Mouse (Mus musculus): Measurements from ENCODE around the gene Senp3. TPM values are rescaled to one million over a fixed set of nuclear protein-coding genes. Genes with fewer than 3 reads are reported as not detected.

Senp3 gene
- polyA plus RNA-seq, 1 experiment from 2014 or later = 136 TPM

GRCm38 (mm10) chr11:69685526-69686148, 3.8 kb upstream of the Senp3 start, which contains the start of gene Tnfsf13:
TSS of gene Tnfsf13 (minus strand) at chr11:69685784.
- H3K27ac ChIP-seq (replicated peaks) = 0 out of 2 replicates have a peak within 1 kb of the TSS, but pooled peaks have one; percentile 94
- no peak within 1 kb of the TSS for H3K4me3 ChIP-seq
- 76% methylated on average over 10 of the region's 10 CpGs for WGBS
- H3K36me3 ChIP-seq (replicated peaks) = no peaks in the 10 kb centered on the region; the same call in 1 of the 2 replicates
- DNase-seq (ENCODE audit: low spot score) = no peak
- no peaks in the 10 kb centered on the region for H3K9me3 ChIP-seq
- H3K4me1 ChIP-seq = peaks cover 41% of the 10 kb centered on the region
- H3K27me3 ChIP-seq (replicated peaks; ENCODE audit: low read depth, poor library complexity, severe bottlenecking) = peaks cover 22% of the 10 kb centered on the region; the same call in 1 of the 2 replicates

- Histone ChIP-seq H3K36me3 (replicated peaks) (peaks cover 7% of the 10 kb centered on the region), H3K9me3 (no peaks in the 10 kb centered on the region), H3K27me3 (replicated peaks; ENCODE audit: low read depth, poor library complexity, severe bottlenecking) (peaks cover 22% of the 10 kb centered on the region; the same call in 1 of the 2 replicates), H3K27ac (replicated peaks) (no peak overlapping the region), H3K4me3 (no peak overlapping the region), H3K4me1 (peaks cover 48% of the 10 kb centered on the region)
- DNase-seq (ENCODE audit: low spot score) = no peak
- WGBS = 81% methylated on average over 6 of the region's 6 CpGs
Observed at GRCm38 (mm10) chr11:69684936-69685335, 3.1 kb upstream of the Senp3 start.

DNA sequence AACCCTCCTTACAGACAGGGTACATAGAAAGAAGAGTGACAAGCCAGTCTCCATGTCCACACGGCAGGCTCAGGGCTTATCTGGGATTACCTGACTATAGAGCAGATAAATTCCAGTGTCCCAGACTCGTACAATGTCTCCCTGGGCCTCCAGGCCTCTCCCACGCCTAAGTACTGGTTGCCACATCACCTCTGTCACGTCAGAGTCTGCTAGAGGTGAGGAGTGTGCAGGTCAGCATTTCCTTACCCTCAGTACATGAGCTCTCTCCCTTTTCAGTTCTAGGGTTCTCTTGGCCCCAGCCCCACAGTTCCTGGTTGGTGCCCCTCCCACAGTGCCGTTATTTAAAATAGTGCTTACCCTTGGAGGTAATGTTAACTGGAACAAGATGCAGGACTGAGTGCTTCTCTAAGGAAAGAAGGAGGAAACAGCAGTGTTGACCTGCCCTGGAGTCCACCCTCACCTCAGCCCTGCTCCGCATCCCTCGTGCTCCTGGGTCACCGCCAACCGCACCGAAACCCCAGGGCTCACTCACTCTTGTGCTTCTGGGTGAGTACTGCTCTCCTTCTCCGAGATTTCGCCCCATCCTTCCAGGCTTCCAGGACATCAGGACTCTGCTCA, 2.4 kb upstream of the Senp3 start:
- WGBS = 77% methylated on average over 12 of the region's 12 CpGs
- Histone ChIP-seq H3K27me3 (replicated peaks; ENCODE audit: low read depth, poor library complexity, severe bottlenecking) (peaks cover 22% of the 10 kb centered on the region; the same call in 1 of the 2 replicates), H3K27ac (replicated peaks) (peak overlapping the region; percentile 94), H3K36me3 (replicated peaks) (peaks cover 14% of the 10 kb centered on the region), H3K4me1 (peaks cover 54% of the 10 kb centered on the region), H3K9me3 (no peaks in the 10 kb centered on the region), H3K4me3 (no peak overlapping the region)
- DNase-seq (ENCODE audit: low spot score) = no peak

GRCm38 (mm10) chr11:69683576-69683975, 1.7 kb upstream of the Senp3 start:
- H3K36me3 ChIP-seq (replicated peaks) = peaks cover 20% of the 10 kb centered on the region
- H3K9me3 ChIP-seq = no peaks in the 10 kb centered on the region
- peak overlapping the region; percentile 81; the same call in 1 of the 2 replicates for H3K4me3 ChIP-seq
- peak overlapping the region; percentile 94 for H3K27ac ChIP-seq (replicated peaks)
- WGBS = 80% methylated on average over 7 of the region's 7 CpGs
- H3K27me3 ChIP-seq (replicated peaks; ENCODE audit: low read depth, poor library complexity, severe bottlenecking) = peaks cover 22% of the 10 kb centered on the region; the same call in 1 of the 2 replicates
- DNase-seq (ENCODE audit: low spot score) = no peak
- peaks cover 55% of the 10 kb centered on the region for H3K4me1 ChIP-seq

DNA sequence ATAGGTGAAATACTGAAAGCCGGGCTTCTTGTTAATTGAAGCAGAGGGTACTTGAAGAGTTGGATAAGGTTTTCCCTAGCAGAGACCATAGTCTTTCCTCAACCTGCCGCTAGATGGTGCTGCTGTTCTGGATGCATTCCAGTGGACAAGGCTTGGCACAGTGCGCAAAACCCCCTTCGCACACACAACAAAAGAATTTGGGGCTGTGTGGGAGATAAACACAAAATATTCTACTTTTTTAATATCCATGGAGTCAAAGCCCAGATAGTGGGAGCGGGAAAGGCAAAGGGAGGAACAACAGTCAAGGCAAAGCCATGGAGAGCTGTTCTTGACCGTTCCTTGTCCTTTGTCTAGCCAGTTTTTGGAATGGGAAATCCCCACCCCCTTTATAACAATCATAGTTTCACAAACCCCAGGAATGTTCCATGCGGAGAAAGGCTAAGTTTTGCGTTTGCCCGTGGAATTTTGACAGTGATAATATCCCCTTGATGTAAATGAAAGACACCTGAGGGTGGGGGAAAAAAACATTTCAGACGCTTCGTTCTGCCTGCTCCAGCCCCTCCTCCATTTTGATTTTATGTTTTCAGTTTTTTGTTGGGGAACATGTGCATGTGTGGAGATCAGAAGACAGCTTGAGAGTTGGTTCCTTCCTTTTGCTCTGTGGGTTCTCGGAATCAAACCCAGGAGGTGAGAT, 1.1 kb upstream of the Senp3 start:
- H3K4me3 ChIP-seq = peak overlapping the region; percentile 81
- peak overlapping the region; percentile 94 for H3K27ac ChIP-seq (replicated peaks)
- peaks cover 22% of the 10 kb centered on the region; the same call in 1 of the 2 replicates for H3K27me3 ChIP-seq (replicated peaks; ENCODE audit: low read depth, poor library complexity, severe bottlenecking)
- H3K36me3 ChIP-seq (replicated peaks) = peaks cover 26% of the 10 kb centered on the region
- 26% methylated on average over 12 of the region's 12 CpGs for WGBS
- peak; percentile 91 for DNase-seq (ENCODE audit: low spot score)
- peaks cover 55% of the 10 kb centered on the region for H3K4me1 ChIP-seq
- no peaks in the 10 kb centered on the region for H3K9me3 ChIP-seq

GRCm38 (mm10) chr11:69682209-69682839, 440 bp upstream of the Senp3 start:
- no peak for DNase-seq (ENCODE audit: low spot score)
- no peaks in the 10 kb centered on the region for H3K9me3 ChIP-seq
- H3K27me3 ChIP-seq (replicated peaks; ENCODE audit: low read depth, poor library complexity, severe bottlenecking) = peaks cover 21% of the 10 kb centered on the region; the same call in 1 of the 2 replicates
- peak overlapping the region; percentile 81 for H3K4me3 ChIP-seq
- peak overlapping the region; percentile 94 for H3K27ac ChIP-seq (replicated peaks)
- H3K4me1 ChIP-seq = peaks cover 55% of the 10 kb centered on the region
- 28% methylated on average over 24 of the region's 24 CpGs for WGBS
- H3K36me3 ChIP-seq (replicated peaks) = peaks cover 33% of the 10 kb centered on the region

- DNase-seq (ENCODE audit: low spot score) = no peak
- no peak overlapping the region for H3K27ac ChIP-seq (replicated peaks)
- WGBS = 93% methylated on average over 30 of the region's 30 CpGs
- peak overlapping the region; percentile 81 for H3K4me3 ChIP-seq
- peaks cover 53% of the 10 kb centered on the region for H3K36me3 ChIP-seq (replicated peaks)
- H3K27me3 ChIP-seq (replicated peaks; ENCODE audit: low read depth, poor library complexity, severe bottlenecking) = 0 out of 2 replicates have a peak, but pooled peaks cover 10% of the 10 kb centered on the region
- no peaks in the 10 kb centered on the region for H3K9me3 ChIP-seq
- H3K4me1 ChIP-seq = peaks cover 43% of the 10 kb centered on the region
Observed at GRCm38 (mm10) chr11:69680136-69680855, 1.6 kb downstream of the Senp3 start.

- Histone ChIP-seq H3K36me3 (replicated peaks) (peaks cover 65% of the 10 kb centered on the region), H3K27ac (replicated peaks) (no peak overlapping the region), H3K4me1 (peaks cover 41% of the 10 kb centered on the region), H3K4me3 (no peak overlapping the region; the same call in 1 of the 2 replicates), H3K27me3 (replicated peaks; ENCODE audit: low read depth, poor library complexity, severe bottlenecking) (0 out of 2 replicates have a peak, but pooled peaks cover 2% of the 10 kb centered on the region), H3K9me3 (no peaks in the 10 kb centered on the region)
- no peak for DNase-seq (ENCODE audit: low spot score)
- WGBS = 96% methylated on average over 2 of the region's 2 CpGs
Observed at GRCm38 (mm10) chr11:69679144-69679543, 2.7 kb downstream of the Senp3 start.

DNA sequence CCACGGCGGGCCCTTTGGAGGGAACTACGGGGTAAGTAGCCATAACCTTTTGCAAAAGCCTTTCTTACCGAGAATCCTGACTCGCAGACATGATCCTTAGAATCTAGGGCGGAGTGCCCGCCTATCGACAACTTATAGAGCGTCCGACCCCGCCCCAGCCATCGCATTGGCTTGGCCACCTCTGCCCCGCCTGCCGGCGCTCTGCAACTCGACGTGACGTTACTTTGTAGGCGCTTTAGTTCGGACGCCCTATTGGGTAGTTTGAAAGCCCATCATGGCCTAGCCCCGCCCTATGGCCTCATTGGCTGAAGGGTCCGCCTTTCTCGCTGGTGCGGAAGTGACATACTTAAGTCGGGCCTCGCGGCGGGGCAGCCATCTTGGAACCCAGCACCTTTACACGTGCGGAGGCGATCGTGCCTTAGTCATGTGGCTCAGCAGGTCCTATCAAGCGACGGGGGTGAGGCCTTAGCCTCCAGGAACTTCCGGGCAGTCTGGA, 9.6 kb downstream of the Senp3 start, which contains the start of gene Eif4a1:
Gene Eif4a1, minus strand, starts transcription at position 213 of the 496 bp plus-strand sequence.
- WGBS = under 1% methylated on average over 36 of the region's 36 CpGs
- H3K36me3 ChIP-seq (replicated peaks) = peaks cover 88% of the 10 kb centered on the region
- H3K4me1 ChIP-seq = peaks cover 32% of the 10 kb centered on the region
- H3K27ac ChIP-seq (replicated peaks) = peak within 1 kb of the TSS; percentile 98
- H3K4me3 ChIP-seq = peak within 1 kb of the TSS; percentile 93
- no peaks in the 10 kb centered on the region for H3K27me3 ChIP-seq (replicated peaks; ENCODE audit: low read depth, poor library complexity, severe bottlenecking)
- peak; percentile 99 for DNase-seq (ENCODE audit: low spot score)
- H3K9me3 ChIP-seq = no peaks in the 10 kb centered on the region

- Histone ChIP-seq H3K4me1 (peaks cover 32% of the 10 kb centered on the region), H3K36me3 (replicated peaks) (peaks cover 86% of the 10 kb centered on the region), H3K27me3 (replicated peaks; ENCODE audit: low read depth, poor library complexity, severe bottlenecking) (no peaks in the 10 kb centered on the region), H3K27ac (replicated peaks) (peak overlapping the region; percentile 98), H3K9me3 (no peaks in the 10 kb centered on the region), H3K4me3 (peak overlapping the region; percentile 93)
- no peak for DNase-seq (ENCODE audit: low spot score)
- under 1% methylated on average over 43 of the region's 43 CpGs for WGBS
Observed at GRCm38 (mm10) chr11:69671726-69672124, 10.2 kb downstream of the Senp3 start.

Data from embryonic facial prominence, embryonic 10.5 days (tissue).